In the genomic region with DNA sequence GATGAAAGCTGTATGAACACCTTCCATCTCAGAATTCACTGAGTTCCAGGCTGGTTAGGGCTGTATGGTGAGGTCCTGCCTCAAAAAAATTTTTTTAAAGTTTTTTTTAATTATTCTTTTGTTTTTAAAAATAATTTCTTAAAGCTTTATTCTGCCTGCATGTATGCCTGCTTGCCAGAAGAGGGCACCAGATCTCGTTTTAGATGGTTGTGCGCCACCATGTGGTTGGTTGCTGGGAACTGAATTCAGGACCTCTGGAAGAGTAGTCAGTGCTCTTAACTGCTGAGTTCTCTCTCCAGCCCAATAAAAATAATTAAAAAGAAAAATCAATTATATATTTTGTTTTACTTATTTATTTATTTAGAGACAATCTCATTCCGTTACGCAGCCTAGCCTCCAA, we compare ENCODE assay signal across 10 mouse cellular contexts. TPM values are rescaled to one million over a fixed set of nuclear protein-coding genes. Genes with fewer than 3 reads are reported as not detected.
DNase-seq lines count a peak whose midpoint lies in the region; ATAC-seq and TF ChIP-seq lines count a peak whose summit lies in the region.
"Had no signal": no experiment of that assay in that cellular context is flagged by ENCODE, and none has a peak within 500 bp of the region (broad histone marks: within the 10 kb centered on the region; RNA-seq: fewer than 3 reads in every experiment).

No protein-coding gene starts in this region.

- H3K4me2 ChIP-seq in neural tube, embryonic 11.5 days (ENCODE audit: low read depth): no peak overlapping the region
- H3K4me2 ChIP-seq: embryonic facial prominence, embryonic 12.5 days; limb, embryonic 12.5 days had no signal

- intact Hi-C loops in heart, adult 2 months (cut with DNase I): no loop called here
- intact Hi-C loops in heart, postnatal 25 days (cut with DNase I): loop anchor here (5.0 kb wide), 1 partner anchor 91 kb away; no protein-coding TSS in a partner anchor

- H3K27ac ChIP-seq in heart, adult 2 months: no peak overlapping the region
- no peak overlapping the region for H3K27ac ChIP-seq in neural tube, embryonic 11.5 days (ENCODE audit: low read depth, low read length)
- H3K27ac ChIP-seq: embryonic facial prominence, embryonic 12.5 days; limb, embryonic 12.5 days had no signal

- H3K27me3 ChIP-seq in heart, adult 2 months (ENCODE audit: control insufficient read depth, insufficient read depth, low read length): no peaks in the 10 kb centered on the region
- H3K27me3 ChIP-seq in neural tube, embryonic 11.5 days (ENCODE audit: control insufficient read depth, insufficient read depth, low read length): no peaks in the 10 kb centered on the region
- H3K27me3 ChIP-seq: embryonic facial prominence, embryonic 12.5 days; limb, embryonic 12.5 days had no signal

- no peak for TF ChIP-seq EP300 in heart, adult 2 months (IDR thresholded peaks at IDR 0.05; ENCODE audit: insufficient read depth, low read depth, low read length)

- 23% methylated on average over 4 of the region's 4 CpGs for WGBS in heart, adult 2 months
- 14% methylated on average over 4 of the region's 4 CpGs for WGBS in neural tube, embryonic 11.5 days

- H3K79me2 ChIP-seq in heart, adult 2 months (replicated peaks; ENCODE audit: control insufficient read depth, insufficient read depth, low read length): no peaks in the 10 kb centered on the region

- no peak overlapping the region for H3K4me3 ChIP-seq in heart, adult 2 months
- H3K4me3 ChIP-seq in neural tube, embryonic 11.5 days (ENCODE audit: low read depth, low read length): no peak overlapping the region
- H3K4me3 ChIP-seq: embryonic facial prominence, embryonic 12.5 days; limb, embryonic 12.5 days had no signal

- no peak for ATAC-seq in neural tube, embryonic 11.5 days (ENCODE audit: insufficient read depth, low FRiP score, low TSS enrichment)

- no peaks in the 10 kb centered on the region for H3K4me1 ChIP-seq in heart, adult 2 months (ENCODE audit: control insufficient read depth, insufficient read depth, low read length)
- H3K4me1 ChIP-seq in neural tube, embryonic 11.5 days (ENCODE audit: control insufficient read depth, insufficient read depth, low read length): no peaks in the 10 kb centered on the region
- H3K4me1 ChIP-seq: embryonic facial prominence, embryonic 12.5 days; limb, embryonic 12.5 days had no signal

- no peaks in the 10 kb centered on the region for H3K9me3 ChIP-seq in neural tube, embryonic 11.5 days (ENCODE audit: control insufficient read depth, low read length)
- H3K9me3 ChIP-seq: embryonic facial prominence, embryonic 12.5 days; limb, embryonic 12.5 days had no signal

- no peak overlapping the region for H3K9ac ChIP-seq in heart, adult 2 months (ENCODE audit: low read depth, low read length)
- no peak overlapping the region for H3K9ac ChIP-seq in neural tube, embryonic 11.5 days (ENCODE audit: low read length)
- H3K9ac ChIP-seq: embryonic facial prominence, embryonic 12.5 days; limb, embryonic 12.5 days had no signal

- no peaks in the 10 kb centered on the region for H3K36me3 ChIP-seq in heart, adult 2 months (ENCODE audit: control insufficient read depth, insufficient read depth, low read length)
- H3K36me3 ChIP-seq in neural tube, embryonic 11.5 days (ENCODE audit: control insufficient read depth, insufficient read depth, low read length): no peaks in the 10 kb centered on the region
- H3K36me3 ChIP-seq: embryonic facial prominence, embryonic 12.5 days; limb, embryonic 12.5 days had no signal

- TF ChIP-seq POLR2A in heart, adult 2 months (IDR thresholded peaks at IDR 0.05; ENCODE audit: insufficient read depth, low read depth, low read length): no peak

- DNase-seq in heart, adult 2 months: peak; percentile 31 to 67
- no peak for DNase-seq in heart, postnatal 25 days (ENCODE audit: low spot score)
- peak; percentile 36 for DNase-seq in 3134 (ENCODE audit: extremely low read depth, insufficient read length, low spot score)
- DNase-seq in NIH3T3 (ENCODE audit: low read depth): peak; percentile 87
- peak; percentile 60 to 63 for DNase-seq in cerebellum, postnatal 36 days
- peak; percentile 62 to 87 for DNase-seq in kidney, postnatal 36 days
- peak; percentile 70 for DNase-seq in neural tube, embryonic 11.5 days (ENCODE audit: low spot score)
- DNase-seq in urinary bladder, postnatal 25 days (ENCODE audit: low spot score): peak; percentile 62

- TF ChIP-seq CTCF in heart, adult 2 months (IDR thresholded peaks at IDR 0.05): 0 out of 2 replicates have a peak, but pooled peaks have one; percentile 96

RNA-seq across cellular contexts. Expression of gene Slc46a1, which starts 11.8 kb away (rescaled TPM):
- 1 to 10 TPM; 1.7 to 3.0 TPM for total RNA-seq in heart, adult 2 months (2021)
- 7.8 and 8.5 TPM in 2 replicates for polyA plus RNA-seq in heart, adult 2 months (2012; rRNA removed)
- 1 to 10 TPM; 1.4 to 2.3 TPM for total RNA-seq in heart, postnatal 25 days (2021)
- polyA plus RNA-seq in neural tube, embryonic 11.5 days (2014; fragmentation: Nextera tagmentation; extraction: Ambion mirVana): 17.6 and 19.6 TPM in 2 replicates

RNA-seq across cellular contexts. Expression of gene Slc13a2, which starts 31.7 kb away (rescaled TPM):
- not detected for total RNA-seq in heart, adult 2 months (2021)
- polyA plus RNA-seq in heart, adult 2 months (2012; rRNA removed): 0.23 TPM in 1 of 2 replicates, not detected in the other
- total RNA-seq in heart, postnatal 25 days (2021): not detected
- not detected in 2 replicates for polyA plus RNA-seq in neural tube, embryonic 11.5 days (2014; fragmentation: Nextera tagmentation; extraction: Ambion mirVana)
- polyA plus RNA-seq: embryonic facial prominence, embryonic 12.5 days; limb, embryonic 12.5 days had no signal

RNA-seq across cellular contexts. Expression of gene Sarm1, which starts 43.9 kb away (rescaled TPM):
- total RNA-seq in heart, adult 2 months (2021): under 1 TPM; 0.45 to 0.52 TPM
- polyA plus RNA-seq in heart, adult 2 months (2012; rRNA removed): 0.23 and 0.32 TPM in 2 replicates
- under 1 TPM; 0.34 to 0.39 TPM for total RNA-seq in heart, postnatal 25 days (2021)
- 17.4 and 21.8 TPM in 2 replicates for polyA plus RNA-seq in neural tube, embryonic 11.5 days (2014; fragmentation: Nextera tagmentation; extraction: Ambion mirVana)

RNA-seq across cellular contexts. Expression of gene Vtn, which starts 45.2 kb away (rescaled TPM):
- total RNA-seq in heart, adult 2 months (2021): 10 to 100 TPM; 21.6 to 24.6 TPM
- 44.6 and 68.2 TPM in 2 replicates for polyA plus RNA-seq in heart, adult 2 months (2012; rRNA removed)
- total RNA-seq in heart, postnatal 25 days (2021): 10 to 100 TPM; 22.0 to 25.7 TPM
- 67.8 and 68.7 TPM in 2 replicates for polyA plus RNA-seq in neural tube, embryonic 11.5 days (2014; fragmentation: Nextera tagmentation; extraction: Ambion mirVana)

RNA-seq across cellular contexts. Expression of gene Sebox, which starts 49.6 kb away (rescaled TPM):
- not detected for total RNA-seq in heart, adult 2 months (2021)
- 0.20 TPM in 1 of 2 replicates, not detected in the other for polyA plus RNA-seq in heart, adult 2 months (2012; rRNA removed)
- not detected for total RNA-seq in heart, postnatal 25 days (2021)
- not detected in 2 replicates for polyA plus RNA-seq in neural tube, embryonic 11.5 days (2014; fragmentation: Nextera tagmentation; extraction: Ambion mirVana)
- polyA plus RNA-seq: embryonic facial prominence, embryonic 12.5 days; limb, embryonic 12.5 days had no signal
